Mouse (Mus musculus): ENCODE results near the gene Hyls1. TPM values are rescaled to one million over a fixed set of nuclear protein-coding genes. Genes with fewer than 3 reads are reported as not detected.

Gene Hyls1
- total and polyA plus RNA-seq, 3 experiments: 2.7 to 27.7 (median 18.6) TPM

DNA sequence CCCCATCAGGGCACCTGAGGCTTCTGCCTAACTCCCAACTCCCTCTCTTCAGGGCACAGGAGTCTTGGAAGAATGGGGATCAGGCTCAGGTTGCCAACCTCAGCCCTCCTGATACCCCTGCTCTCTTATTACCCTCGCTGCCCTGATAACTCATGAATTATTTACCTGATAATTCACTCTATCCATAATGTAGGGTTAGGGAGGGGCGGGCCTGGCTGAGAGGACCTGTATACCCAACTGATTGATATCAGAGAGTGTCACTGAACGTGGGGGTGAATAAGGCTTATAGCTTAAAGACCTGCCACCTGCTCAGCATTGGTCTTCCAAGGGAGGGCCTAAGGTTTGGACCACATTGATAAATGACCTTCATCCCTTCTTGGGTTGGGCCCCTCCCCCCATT is 52.0 kb downstream of the Hyls1 start, which contains the start of gene Gm1113:
Gene Gm1113, minus strand, starts transcription at position 101 of the 400 bp plus-strand sequence.
- Histone ChIP-seq H3K4me3 (ENCODE audit: low read depth, low read length) (no peak within 1 kb of the TSS), H3K4me1 (ENCODE audit: insufficient read depth, low read depth, low read length) (no peaks in the 10 kb centered on the region), H3K36me3 (replicated peaks) (no peaks in the 10 kb centered on the region), H3K9me3 (replicated peaks) (no peaks in the 10 kb centered on the region), H3K27me3 (ENCODE audit: insufficient read depth, low read length) (peaks cover 15% of the 10 kb centered on the region; the same call in 1 of the 2 replicates)
- DNase-seq (ENCODE audit: low spot score) (no peak), ATAC-seq (ENCODE audit: extremely low read depth, insufficient number of reproducible peaks, low FRiP score, poor library complexity, severe bottlenecking) (no peak)
- TF ChIP-seq GATA1 (IDR thresholded peaks at IDR 0.05; ENCODE audit: borderline replicate concordance, low read length): no peak
- TF ChIP-seq TAL1 (conservative IDR thresholded peaks at IDR 0.05; ENCODE audit: low read depth, low read length): no peak
- TF ChIP-seq CTCF (IDR thresholded peaks at IDR 0.05; ENCODE audit: low read depth, low read length): no peak
- TF ChIP-seq POLR2AphosphoS5 (IDR thresholded peaks at IDR 0.05; ENCODE audit: insufficient replicate concordance, low read depth, low read length): no peak
- no peak for TF ChIP-seq GATA2 (IDR thresholded peaks at IDR 0.05; ENCODE audit: borderline replicate concordance, low read depth, low read length)

DNA sequence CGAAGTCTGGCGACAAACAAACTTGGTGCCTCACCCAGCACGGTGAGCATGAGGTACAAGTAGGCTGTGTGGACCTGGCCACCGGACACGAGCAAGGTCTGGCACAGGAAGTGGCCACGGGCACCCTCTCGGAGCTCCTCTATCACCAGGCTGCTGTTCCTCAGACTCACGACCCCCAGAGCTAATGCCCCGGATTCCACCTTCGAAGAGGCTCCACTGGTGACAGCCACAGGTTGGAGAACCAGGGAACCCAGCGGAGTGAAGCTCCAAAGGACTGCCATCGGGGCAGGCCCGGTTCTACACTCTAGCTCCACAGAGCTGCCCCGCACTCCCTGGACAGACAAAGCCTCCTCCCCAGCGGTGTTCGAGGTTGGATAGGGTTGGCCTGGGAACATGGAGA is 53.5 kb downstream of the Hyls1 start:
- no peaks in the 10 kb centered on the region for H3K9me3 ChIP-seq (replicated peaks)
- no peaks in the 10 kb centered on the region for H3K4me1 ChIP-seq (ENCODE audit: insufficient read depth, low read depth, low read length)
- TF ChIP-seq GATA1 (IDR thresholded peaks at IDR 0.05; ENCODE audit: borderline replicate concordance, low read length) (no peak), CTCF (IDR thresholded peaks at IDR 0.05; ENCODE audit: low read depth, low read length) (no peak), TAL1 (conservative IDR thresholded peaks at IDR 0.05; ENCODE audit: low read depth, low read length) (no peak), GATA2 (IDR thresholded peaks at IDR 0.05; ENCODE audit: borderline replicate concordance, low read depth, low read length) (no peak), POLR2AphosphoS5 (IDR thresholded peaks at IDR 0.05; ENCODE audit: insufficient replicate concordance, low read depth, low read length) (no peak)
- DNase-seq (ENCODE audit: low spot score) (no peak), ATAC-seq (ENCODE audit: extremely low read depth, insufficient number of reproducible peaks, low FRiP score, poor library complexity, severe bottlenecking) (no peak)
- peaks cover 19% of the 10 kb centered on the region; the same call in 1 of the 2 replicates for H3K27me3 ChIP-seq (ENCODE audit: insufficient read depth, low read length)
- H3K4me3 ChIP-seq (ENCODE audit: low read depth, low read length): no peak overlapping the region
- H3K36me3 ChIP-seq (replicated peaks): no peaks in the 10 kb centered on the region

DNA sequence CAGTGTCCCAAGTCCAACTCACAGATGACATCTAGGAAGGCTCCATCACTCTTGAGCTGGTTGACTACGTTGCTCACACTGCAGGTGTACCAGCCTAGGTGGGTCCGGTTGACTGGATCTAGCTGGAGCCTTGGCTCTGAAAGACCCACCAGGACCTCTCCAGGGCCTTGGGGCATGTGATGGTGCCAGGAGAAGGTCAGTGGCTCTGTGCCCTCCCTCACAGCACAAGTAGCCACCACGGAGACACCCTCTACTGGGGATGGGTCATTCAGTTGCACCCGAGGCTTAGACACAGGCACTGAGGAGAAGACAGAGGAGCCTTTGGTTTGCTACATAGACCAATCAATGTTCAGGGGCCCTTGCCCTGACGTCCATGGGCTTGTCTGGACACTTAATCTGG is 54.0 kb downstream of the Hyls1 start:
- no peaks in the 10 kb centered on the region for H3K36me3 ChIP-seq (replicated peaks)
- ATAC-seq (ENCODE audit: extremely low read depth, insufficient number of reproducible peaks, low FRiP score, poor library complexity, severe bottlenecking): no peak
- no peak overlapping the region for H3K4me3 ChIP-seq (ENCODE audit: low read depth, low read length)
- no peaks in the 10 kb centered on the region for H3K4me1 ChIP-seq (ENCODE audit: insufficient read depth, low read depth, low read length)
- no peak for DNase-seq (ENCODE audit: low spot score)
- H3K27me3 ChIP-seq (ENCODE audit: insufficient read depth, low read length): peaks cover 22% of the 10 kb centered on the region; the same call in 1 of the 2 replicates
- TF ChIP-seq GATA1 (IDR thresholded peaks at IDR 0.05; ENCODE audit: borderline replicate concordance, low read length) (no peak), POLR2AphosphoS5 (IDR thresholded peaks at IDR 0.05; ENCODE audit: insufficient replicate concordance, low read depth, low read length) (no peak), GATA2 (IDR thresholded peaks at IDR 0.05; ENCODE audit: borderline replicate concordance, low read depth, low read length) (no peak), TAL1 (conservative IDR thresholded peaks at IDR 0.05; ENCODE audit: low read depth, low read length) (no peak), CTCF (IDR thresholded peaks at IDR 0.05; ENCODE audit: low read depth, low read length) (no peak)
- no peaks in the 10 kb centered on the region for H3K9me3 ChIP-seq (replicated peaks)

DNA sequence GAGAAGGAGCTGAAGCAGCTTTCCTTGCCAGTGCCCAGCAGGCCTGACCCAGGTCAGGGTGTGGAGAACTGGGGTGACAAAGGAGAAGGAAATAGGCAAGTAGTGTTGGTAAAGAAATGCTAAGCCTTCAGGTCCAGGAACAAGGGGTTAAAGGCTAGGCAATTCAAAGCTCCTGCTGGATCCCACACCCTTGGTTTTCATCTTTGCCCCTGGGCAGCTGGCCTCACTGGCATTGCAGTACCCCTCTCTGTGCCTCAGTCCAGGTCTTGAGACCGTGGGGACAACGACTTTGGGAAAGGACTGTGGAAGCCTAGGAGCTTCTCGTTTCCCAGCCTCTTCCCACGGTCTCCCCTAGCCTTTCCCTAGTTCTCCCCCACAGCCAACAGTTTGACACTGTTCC is 56.3 kb downstream of the Hyls1 start:
- no peaks in the 10 kb centered on the region for H3K9me3 ChIP-seq (replicated peaks)
- H3K4me3 ChIP-seq (ENCODE audit: low read depth, low read length): no peak overlapping the region
- H3K36me3 ChIP-seq (replicated peaks): no peaks in the 10 kb centered on the region
- peaks cover 31% of the 10 kb centered on the region for H3K27me3 ChIP-seq (ENCODE audit: insufficient read depth, low read length)
- no peak for TF ChIP-seq CTCF (IDR thresholded peaks at IDR 0.05; ENCODE audit: low read depth, low read length)
- no peak for TF ChIP-seq TAL1 (conservative IDR thresholded peaks at IDR 0.05; ENCODE audit: low read depth, low read length)
- TF ChIP-seq POLR2AphosphoS5 (IDR thresholded peaks at IDR 0.05; ENCODE audit: insufficient replicate concordance, low read depth, low read length): no peak
- no peak for TF ChIP-seq GATA1 (IDR thresholded peaks at IDR 0.05; ENCODE audit: borderline replicate concordance, low read length)
- TF ChIP-seq GATA2 (IDR thresholded peaks at IDR 0.05; ENCODE audit: borderline replicate concordance, low read depth, low read length): no peak
- DNase-seq (ENCODE audit: low spot score) (no peak), ATAC-seq (ENCODE audit: extremely low read depth, insufficient number of reproducible peaks, low FRiP score, poor library complexity, severe bottlenecking) (no peak)
- H3K4me1 ChIP-seq (ENCODE audit: insufficient read depth, low read depth, low read length): no peaks in the 10 kb centered on the region

Other genes with a start within 250 kb of the Hyls1 start
- 0.19 TPM in 1 of 2 replicates, not detected in the other for gene Cdon, start 149.3 kb downstream of the Hyls1 start, total RNA-seq (2014; fragmentation: Nextera tagmentation)
- 0.52 and 0.93 TPM in 2 replicates for gene Cdon, start 149.3 kb downstream of the Hyls1 start, total RNA-seq (2017)
- gene Cdon, start 149.3 kb downstream of the Hyls1 start, polyA plus RNA-seq (2012): 0.01 and 0.03 TPM in 2 replicates
- not detected in 2 replicates for gene Gm1113, start 52.1 kb downstream of the Hyls1 start, total RNA-seq (2014; fragmentation: Nextera tagmentation)
- not detected in 2 replicates for gene Gm1113, start 52.1 kb downstream of the Hyls1 start, total RNA-seq (2017)
- gene Gm1113, start 52.1 kb downstream of the Hyls1 start, polyA plus RNA-seq (2012): not detected in 2 replicates
- not detected in 2 replicates for gene Ddx25, start 11.9 kb downstream of the Hyls1 start, total RNA-seq (2014; fragmentation: Nextera tagmentation)
- gene Ddx25, start 11.9 kb downstream of the Hyls1 start, total RNA-seq (2017): 0.27 and 0.35 TPM in 2 replicates
- gene Ddx25, start 11.9 kb downstream of the Hyls1 start, polyA plus RNA-seq (2012): 0.01 TPM in 1 of 2 replicates, not detected in the other
- 57.3 and 59.2 TPM in 2 replicates for gene Pus3, start 11.8 kb downstream of the Hyls1 start, total RNA-seq (2014; fragmentation: Nextera tagmentation)
- gene Pus3, start 11.8 kb downstream of the Hyls1 start, total RNA-seq (2017): 45.4 and 52.1 TPM in 2 replicates
- 0.95 and 1.6 TPM in 2 replicates for gene Pus3, start 11.8 kb downstream of the Hyls1 start, polyA plus RNA-seq (2012)
- 0.75 and 1.4 TPM in 2 replicates for gene Pate2, start 114 bp downstream of the Hyls1 start, total RNA-seq (2014; fragmentation: Nextera tagmentation)
- 0.44 and 0.46 TPM in 2 replicates for gene Pate2, start 114 bp downstream of the Hyls1 start, total RNA-seq (2017)
- gene Pate2, start 114 bp downstream of the Hyls1 start, polyA plus RNA-seq (2012): 0.21 and 0.51 TPM in 2 replicates
- gene Pate4, start 41.5 kb upstream of the Hyls1 start, total RNA-seq (2014; fragmentation: Nextera tagmentation): not detected in 2 replicates
- not detected in 2 replicates for gene Pate4, start 41.5 kb upstream of the Hyls1 start, total RNA-seq (2017)
- not detected in 2 replicates for gene Pate4, start 41.5 kb upstream of the Hyls1 start, polyA plus RNA-seq (2012)
- not detected in 2 replicates for gene Pate3, start 77.8 kb upstream of the Hyls1 start, total RNA-seq (2014; fragmentation: Nextera tagmentation)
- gene Pate3, start 77.8 kb upstream of the Hyls1 start, total RNA-seq (2017): 0.17 TPM in 1 of 2 replicates, not detected in the other
- not detected in 2 replicates for gene Pate3, start 77.8 kb upstream of the Hyls1 start, polyA plus RNA-seq (2012)
- not detected in 2 replicates for gene Pate1, start 117.0 kb upstream of the Hyls1 start, total RNA-seq (2014; fragmentation: Nextera tagmentation)
- gene Pate1, start 117.0 kb upstream of the Hyls1 start, total RNA-seq (2017): 0.05 and 0.12 TPM in 2 replicates
- gene Pate1, start 117.0 kb upstream of the Hyls1 start, polyA plus RNA-seq (2012): not detected in 2 replicates
- gene Gm17677, start 170.7 kb upstream of the Hyls1 start, total RNA-seq (2014; fragmentation: Nextera tagmentation): not detected in 2 replicates
- not detected in 2 replicates for gene Gm17677, start 170.7 kb upstream of the Hyls1 start, total RNA-seq (2017)
- gene Gm17677, start 170.7 kb upstream of the Hyls1 start, polyA plus RNA-seq (2012): not detected in 2 replicates
- not detected in 2 replicates for gene Gm17727, start 207.7 kb upstream of the Hyls1 start, total RNA-seq (2014; fragmentation: Nextera tagmentation)
- not detected in 2 replicates for gene Gm17727, start 207.7 kb upstream of the Hyls1 start, total RNA-seq (2017)
- not detected in 2 replicates for gene Gm17727, start 207.7 kb upstream of the Hyls1 start, polyA plus RNA-seq (2012)
- gene Gm27235, start 219.7 kb upstream of the Hyls1 start, total RNA-seq (2014; fragmentation: Nextera tagmentation): not detected in 2 replicates
- not detected in 2 replicates for gene Gm27235, start 219.7 kb upstream of the Hyls1 start, total RNA-seq (2017)
- gene Gm27235, start 219.7 kb upstream of the Hyls1 start, polyA plus RNA-seq (2012): not detected in 2 replicates
- not detected in 2 replicates for gene D730048I06Rik, start 219.7 kb upstream of the Hyls1 start, total RNA-seq (2014; fragmentation: Nextera tagmentation)
- gene D730048I06Rik, start 219.7 kb upstream of the Hyls1 start, total RNA-seq (2017): not detected in 2 replicates
- not detected in 2 replicates for gene D730048I06Rik, start 219.7 kb upstream of the Hyls1 start, polyA plus RNA-seq (2012)